ENCODE assay signal across 10 mouse cellular contexts in genomic region chr10:71192886-71193285, GRCm38 (mm10). TPM values are rescaled to one million over a fixed set of nuclear protein-coding genes. Genes with fewer than 3 reads are reported as not detected.
DNase-seq lines count a peak whose midpoint lies in the region; ATAC-seq and TF ChIP-seq lines count a peak whose summit lies in the region.
"Had no signal": no experiment of that assay in that cellular context is flagged by ENCODE, and none has a peak within 500 bp of the region (broad histone marks: within the 10 kb centered on the region; RNA-seq: fewer than 3 reads in every experiment).

No protein-coding gene starts in this region.

- 67% methylated on average over 11 of the region's 11 CpGs for WGBS in hindbrain, embryonic 12.5 days
- WGBS in hindbrain, postnatal 0 days: 44% methylated on average over 11 of the region's 11 CpGs
- WGBS in heart, embryonic 11.5 days (ENCODE audit: insufficient replicate concordance): 29% methylated on average over 11 of the region's 11 CpGs
- WGBS in lung, embryonic 14.5 days: 27% methylated on average over 11 of the region's 11 CpGs

- no peak for ATAC-seq in hindbrain, embryonic 12.5 days (ENCODE audit: low FRiP score)
- no peak for ATAC-seq in hindbrain, postnatal 0 days
- ATAC-seq in heart, embryonic 11.5 days (replicated peaks; ENCODE audit: insufficient number of reproducible peaks, low FRiP score, low TSS enrichment): no peak
- ATAC-seq in lung, embryonic 14.5 days (ENCODE audit: insufficient read depth): peak; percentile 46; the same call in 1 of the 2 replicates
- ATAC-seq: forebrain, embryonic 16.5 days had no signal

- peak overlapping the region; percentile 52; the same call in 1 of the 2 replicates for H3K27ac ChIP-seq in hindbrain, embryonic 12.5 days
- H3K27ac ChIP-seq in hindbrain, postnatal 0 days: no peak overlapping the region
- peak overlapping the region; percentile 47; the same call in 1 of the 2 replicates for H3K27ac ChIP-seq in heart, embryonic 11.5 days (ENCODE audit: low read depth, low read length)
- peak overlapping the region; percentile 66; the same call in 1 of the 2 replicates for H3K27ac ChIP-seq in lung, embryonic 14.5 days (ENCODE audit: low read depth)

- H3K4me3 ChIP-seq in hindbrain, embryonic 12.5 days: no peak overlapping the region
- no peak overlapping the region for H3K4me3 ChIP-seq in hindbrain, postnatal 0 days (ENCODE audit: low read length)
- H3K4me3 ChIP-seq in heart, embryonic 11.5 days (ENCODE audit: low read depth, low read length): no peak overlapping the region
- no peak overlapping the region for H3K4me3 ChIP-seq in lung, embryonic 14.5 days (ENCODE audit: low read depth, low read length)

- TF ChIP-seq CTCF in hindbrain, postnatal 0 days (IDR thresholded peaks at IDR 0.05; ENCODE audit: low read depth): no peak
- TF ChIP-seq CTCF in lung, embryonic 14.5 days (IDR thresholded peaks at IDR 0.05; ENCODE audit: low read depth): no peak

- intact Hi-C loops in left cerebral cortex, postnatal 4 days (cut with DNase I): no loop called here

- no peaks in the 10 kb centered on the region for H3K36me3 ChIP-seq in hindbrain, embryonic 12.5 days
- H3K36me3 ChIP-seq in hindbrain, postnatal 0 days (ENCODE audit: insufficient read depth, low read length): no peaks in the 10 kb centered on the region
- no peaks in the 10 kb centered on the region for H3K36me3 ChIP-seq in heart, embryonic 11.5 days (ENCODE audit: control insufficient read depth, insufficient read depth, low read length)
- H3K36me3 ChIP-seq in lung, embryonic 14.5 days (ENCODE audit: insufficient read depth): no peaks in the 10 kb centered on the region

- no peak for DNase-seq in hindbrain, postnatal 0 days (ENCODE audit: low spot score)
- peak; percentile 16 for DNase-seq in adipocyte (ENCODE audit: low spot score)
- DNase-seq in lung, embryonic 14.5 days: peak; percentile 66
- no peak for DNase-seq in cerebellum, postnatal 36 days
- DNase-seq in frontal cortex, postnatal 25 days (ENCODE audit: low spot score in 2 of 2): no peak
- no peak for DNase-seq in left cerebral cortex, postnatal 4 days
- DNase-seq: right cerebral cortex, adult 18-20 months had no signal

- peaks cover 15% of the 10 kb centered on the region for H3K4me1 ChIP-seq in hindbrain, embryonic 12.5 days
- H3K4me1 ChIP-seq in hindbrain, postnatal 0 days (ENCODE audit: insufficient read depth, low read length): no peaks in the 10 kb centered on the region
- H3K4me1 ChIP-seq in heart, embryonic 11.5 days (ENCODE audit: control insufficient read depth, insufficient read depth, low read length): peaks cover 13% of the 10 kb centered on the region
- peaks cover 13% of the 10 kb centered on the region; the same call in 1 of the 2 replicates for H3K4me1 ChIP-seq in lung, embryonic 14.5 days (ENCODE audit: insufficient read depth)

- H3K9me3 ChIP-seq in hindbrain, embryonic 12.5 days (replicated peaks): 0 out of 2 replicates have a peak, but pooled peaks cover 3% of the 10 kb centered on the region
- peaks cover 4% of the 10 kb centered on the region; the same call in 1 of the 2 replicates for H3K9me3 ChIP-seq in hindbrain, postnatal 0 days (ENCODE audit: low read length)
- no peaks in the 10 kb centered on the region for H3K9me3 ChIP-seq in heart, embryonic 11.5 days (replicated peaks; ENCODE audit: control insufficient read depth, low read length)
- no peaks in the 10 kb centered on the region for H3K9me3 ChIP-seq in lung, embryonic 14.5 days (ENCODE audit: low read depth, low read length)

- no peaks in the 10 kb centered on the region for H3K27me3 ChIP-seq in hindbrain, embryonic 12.5 days
- H3K27me3 ChIP-seq in hindbrain, postnatal 0 days (ENCODE audit: insufficient read depth, low read length): no peaks in the 10 kb centered on the region
- H3K27me3 ChIP-seq in heart, embryonic 11.5 days (ENCODE audit: control insufficient read depth, insufficient read depth, low read length): no peaks in the 10 kb centered on the region
- no peaks in the 10 kb centered on the region for H3K27me3 ChIP-seq in lung, embryonic 14.5 days (ENCODE audit: insufficient read depth, low read length)

- H3K4me2 ChIP-seq in hindbrain, embryonic 12.5 days (replicated peaks): no peak overlapping the region
- H3K4me2 ChIP-seq in hindbrain, postnatal 0 days (ENCODE audit: low read depth, low read length): no peak overlapping the region
- peak overlapping the region; percentile 47 for H3K4me2 ChIP-seq in heart, embryonic 11.5 days
- H3K4me2 ChIP-seq in lung, embryonic 14.5 days: no peak overlapping the region

- H3K9ac ChIP-seq in hindbrain, embryonic 12.5 days: no peak overlapping the region
- H3K9ac ChIP-seq in hindbrain, postnatal 0 days (replicated peaks; ENCODE audit: low read length): no peak overlapping the region
- H3K9ac ChIP-seq in heart, embryonic 11.5 days (ENCODE audit: low read depth, low read length): no peak overlapping the region
- H3K9ac ChIP-seq in lung, embryonic 14.5 days: no peak overlapping the region

RNA-seq across cellular contexts. Expression of gene Bicc1, which starts 33.4 kb away (rescaled TPM):
- polyA plus RNA-seq in hindbrain, embryonic 12.5 days (2016; fragmentation: Nextera tagmentation; extraction: Ambion mirVana): 13.7 and 17.2 TPM in 2 replicates
- 2.9 and 5.1 TPM in 2 replicates for total RNA-seq in hindbrain, postnatal 0 days (2014; rRNA removed)
- polyA plus RNA-seq in hindbrain, postnatal 0 days (2015; fragmentation: Nextera tagmentation; extraction: Ambion mirVana): 5.2 and 6.5 TPM in 2 replicates
- 14.1 and 14.8 TPM in 2 replicates for polyA plus RNA-seq in heart, embryonic 11.5 days (2014; fragmentation: Nextera tagmentation; extraction: Ambion mirVana)
- polyA plus RNA-seq in lung, embryonic 14.5 days (2014; fragmentation: Nextera tagmentation; extraction: Ambion mirVana): 26.4 and 27.9 TPM in 2 replicates
- 1 to 10 TPM; 6.9 to 7.0 TPM for total RNA-seq in left cerebral cortex, postnatal 4 days (2021)

RNA-seq across cellular contexts. Expression of gene Tfam, which starts 45.2 kb away (rescaled TPM):
- polyA plus RNA-seq in hindbrain, embryonic 12.5 days (2016; fragmentation: Nextera tagmentation; extraction: Ambion mirVana): 70.6 and 84.4 TPM in 2 replicates
- total RNA-seq in hindbrain, postnatal 0 days (2014; rRNA removed): 13.1 and 14.4 TPM in 2 replicates
- 39.0 and 39.1 TPM in 2 replicates for polyA plus RNA-seq in hindbrain, postnatal 0 days (2015; fragmentation: Nextera tagmentation; extraction: Ambion mirVana)
- 62.6 and 67.5 TPM in 2 replicates for polyA plus RNA-seq in heart, embryonic 11.5 days (2014; fragmentation: Nextera tagmentation; extraction: Ambion mirVana)
- 71.3 and 71.7 TPM in 2 replicates for polyA plus RNA-seq in lung, embryonic 14.5 days (2014; fragmentation: Nextera tagmentation; extraction: Ambion mirVana)
- 10 to 100 TPM; 43.4 to 45.3 TPM for total RNA-seq in left cerebral cortex, postnatal 4 days (2021)

Comparison
In these comparisons a context has a peak if more than half of its experiments do, and no peak if none do; other contexts are left out.
1. DNase-seq: peak in adipocyte (single experiment) and lung, embryonic 14.5 days (single experiment); none in hindbrain, postnatal 0 days (single experiment), cerebellum, postnatal 36 days (0 of 2), frontal cortex, postnatal 25 days (0 of 2) and left cerebral cortex, postnatal 4 days (single experiment).